Mouse (Mus musculus): ENCODE measurements around the gene Aebp2. TPM values are rescaled to one million over a fixed set of nuclear protein-coding genes. Genes with fewer than 3 reads are reported as not detected.
A peak's percentile ranks its signal among the peaks of the same experiment; 100 is the strongest.
"Not testable (repeated sequence)": the region's sequence is repeated elsewhere in the genome, so short reads cannot be mapped to it uniquely, and the experiment has no call there.

The Aebp2 gene
- polyA plus RNA-seq, 1 experiment from 2014 or later: 9.4 TPM

DNA sequence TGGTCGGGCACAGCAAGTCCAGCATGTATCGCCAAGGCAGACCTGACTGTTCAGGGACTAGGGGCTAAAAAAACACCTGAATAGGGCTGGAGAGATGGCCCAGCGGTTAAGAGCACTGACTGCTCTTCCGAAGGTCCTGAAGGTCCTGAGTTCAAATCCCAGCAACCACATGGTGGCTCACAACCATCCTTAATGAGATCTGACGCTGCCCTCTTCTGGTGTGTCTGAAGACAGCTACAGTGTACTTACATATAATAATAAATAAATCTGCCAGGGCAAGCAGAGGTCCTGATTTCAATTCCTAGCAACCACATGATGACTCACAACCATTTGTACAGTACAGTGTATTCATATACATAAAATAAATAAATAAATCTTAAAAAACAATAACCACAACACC, 17.3 kb upstream of the Aebp2 start:
- WGBS: 89% methylated on average over 5 of the region's 5 CpGs
- H3K4me1 ChIP-seq (ENCODE audit: insufficient read depth, low read length); H3K9ac ChIP-seq (replicated peaks; ENCODE audit: low read length); ATAC-seq (ENCODE audit: low FRiP score, low TSS enrichment); H3K27ac ChIP-seq (ENCODE audit: low read length); H3K36me3 ChIP-seq (ENCODE audit: insufficient read depth, low read length); H3K4me2 ChIP-seq (replicated peaks; ENCODE audit: low read depth, low read length); H3K9me3 ChIP-seq (ENCODE audit: low read length); H3K4me3 ChIP-seq (ENCODE audit: low read length); H3K27me3 ChIP-seq (ENCODE audit: insufficient read depth, low read length): not testable (repeated sequence)

DNA sequence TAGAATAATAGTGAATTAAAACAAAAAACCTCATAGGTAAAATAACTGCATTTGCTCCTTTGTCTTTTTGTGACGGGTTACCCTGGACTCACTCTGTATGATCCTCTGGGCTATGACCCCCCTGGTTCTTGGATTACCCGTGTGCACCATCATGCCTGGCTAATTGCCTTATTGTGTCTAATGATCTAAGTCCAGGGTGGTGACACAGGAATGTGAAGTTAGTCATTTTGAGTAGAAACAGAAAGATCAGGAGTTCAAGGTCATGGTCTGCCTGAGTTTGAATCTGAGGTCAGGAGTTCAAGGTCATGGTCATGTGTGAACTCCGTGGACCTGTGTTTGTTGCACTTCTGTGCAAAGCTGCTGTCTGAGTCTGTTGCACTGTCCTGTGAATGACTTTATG, 16.7 kb upstream of the Aebp2 start:
- Histone ChIP-seq H3K27ac (ENCODE audit: low read length) (no peak overlapping the region), H3K36me3 (ENCODE audit: insufficient read depth, low read length) (0 out of 2 replicates have a peak, but pooled peaks cover 6% of the 10 kb centered on the region), H3K9me3 (ENCODE audit: low read length) (no peaks in the 10 kb centered on the region), H3K9ac (replicated peaks; ENCODE audit: low read length) (no peak overlapping the region), H3K4me3 (ENCODE audit: low read length) (no peak overlapping the region), H3K27me3 (ENCODE audit: insufficient read depth, low read length) (no peaks in the 10 kb centered on the region), H3K4me2 (replicated peaks; ENCODE audit: low read depth, low read length) (no peak overlapping the region), H3K4me1 (ENCODE audit: insufficient read depth, low read length) (no peaks in the 10 kb centered on the region)
- 47% methylated on average over 3 of the region's 3 CpGs for WGBS
- no peak for ATAC-seq (ENCODE audit: low FRiP score, low TSS enrichment)

DNA sequence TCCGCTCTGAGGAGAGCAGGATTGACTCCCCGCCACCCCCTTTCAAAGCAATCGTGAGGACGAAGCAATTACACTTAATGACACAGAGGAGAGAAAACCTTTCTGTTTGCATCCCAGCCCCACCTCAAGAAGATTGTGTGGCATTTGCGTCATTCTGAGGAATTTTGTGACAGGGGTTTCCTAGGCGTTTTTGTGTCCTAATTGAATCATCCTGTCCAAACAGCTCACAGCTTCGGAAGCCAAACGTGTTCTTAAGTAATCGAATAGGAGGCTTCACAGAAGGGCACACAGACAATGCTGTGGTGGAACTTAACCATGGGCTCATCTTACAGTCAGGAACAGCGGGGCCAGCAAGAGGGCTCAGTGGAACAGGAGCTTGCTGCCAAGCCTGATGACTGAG, 15.9 kb upstream of the Aebp2 start:
- H3K27me3 ChIP-seq (ENCODE audit: insufficient read depth, low read length): no peaks in the 10 kb centered on the region
- H3K27ac ChIP-seq (ENCODE audit: low read length): no peak overlapping the region
- no peak for ATAC-seq (ENCODE audit: low FRiP score, low TSS enrichment)
- 0 out of 2 replicates have a peak, but pooled peaks cover 2% of the 10 kb centered on the region for H3K36me3 ChIP-seq (ENCODE audit: insufficient read depth, low read length)
- WGBS: 50% methylated on average over 10 of the region's 10 CpGs
- no peak overlapping the region for H3K9ac ChIP-seq (replicated peaks; ENCODE audit: low read length)
- peaks cover 2% of the 10 kb centered on the region; the same call in 1 of the 2 replicates for H3K4me1 ChIP-seq (ENCODE audit: insufficient read depth, low read length)
- no peaks in the 10 kb centered on the region for H3K9me3 ChIP-seq (ENCODE audit: low read length)
- no peak overlapping the region for H3K4me2 ChIP-seq (replicated peaks; ENCODE audit: low read depth, low read length)
- H3K4me3 ChIP-seq (ENCODE audit: low read length): no peak overlapping the region

DNA sequence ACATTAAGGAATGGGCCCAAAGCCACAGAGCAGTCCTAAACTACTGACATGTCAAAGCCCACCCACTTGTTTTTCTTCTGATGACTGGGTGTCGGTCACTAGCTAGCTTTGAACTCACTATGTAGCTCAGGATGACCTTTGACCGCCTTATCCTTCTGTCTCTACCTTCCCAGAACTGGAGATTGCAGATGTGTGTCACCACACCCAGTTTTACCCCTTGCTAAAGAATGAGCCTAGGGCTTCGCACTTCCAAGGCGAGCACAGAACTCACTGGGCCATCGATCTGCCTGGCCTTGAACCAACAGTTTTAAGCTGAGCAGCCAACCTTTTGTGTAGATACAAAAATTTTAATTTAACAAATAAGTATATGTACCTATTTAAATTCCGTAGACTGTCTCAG, 13.8 kb upstream of the Aebp2 start:
- Histone ChIP-seq H3K27ac (ENCODE audit: low read length) (no peak overlapping the region), H3K36me3 (ENCODE audit: insufficient read depth, low read length) (no peaks in the 10 kb centered on the region), H3K9ac (replicated peaks; ENCODE audit: low read length) (no peak overlapping the region), H3K4me3 (ENCODE audit: low read length) (no peak overlapping the region), H3K4me2 (replicated peaks; ENCODE audit: low read depth, low read length) (no peak overlapping the region), H3K4me1 (ENCODE audit: insufficient read depth, low read length) (peaks cover 3% of the 10 kb centered on the region; the same call in 1 of the 2 replicates), H3K27me3 (ENCODE audit: insufficient read depth, low read length) (no peaks in the 10 kb centered on the region), H3K9me3 (ENCODE audit: low read length) (no peaks in the 10 kb centered on the region)
- no peak for ATAC-seq (ENCODE audit: low FRiP score, low TSS enrichment)
- WGBS: 94% methylated on average over 6 of the region's 6 CpGs

DNA sequence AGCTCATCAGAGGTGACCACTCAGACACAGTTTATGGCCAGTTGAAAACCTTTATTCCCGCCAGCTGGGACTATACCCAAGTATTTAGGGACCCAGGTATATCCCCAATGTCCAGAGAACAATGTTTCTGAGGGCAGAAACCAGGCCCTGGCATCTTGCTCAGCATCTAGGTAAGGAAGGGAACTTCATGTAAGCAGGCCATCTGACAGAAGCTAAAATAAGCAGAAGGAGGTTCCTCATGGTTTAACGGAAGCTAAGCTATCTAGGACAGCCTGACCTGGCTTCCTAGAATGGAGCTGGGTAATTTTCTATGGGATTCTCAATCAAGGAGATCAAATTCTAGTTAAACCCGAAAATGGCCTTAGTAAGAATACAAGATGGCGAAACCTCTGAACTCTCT, 12.9 kb upstream of the Aebp2 start:
- 83% methylated on average over 4 of the region's 4 CpGs for WGBS
- ATAC-seq (ENCODE audit: low FRiP score, low TSS enrichment): no peak
- Histone ChIP-seq H3K27ac (ENCODE audit: low read length) (no peak overlapping the region), H3K36me3 (ENCODE audit: insufficient read depth, low read length) (no peaks in the 10 kb centered on the region), H3K4me1 (ENCODE audit: insufficient read depth, low read length) (peaks cover 3% of the 10 kb centered on the region; the same call in 1 of the 2 replicates), H3K9ac (replicated peaks; ENCODE audit: low read length) (no peak overlapping the region), H3K9me3 (ENCODE audit: low read length) (no peaks in the 10 kb centered on the region), H3K4me3 (ENCODE audit: low read length) (no peak overlapping the region), H3K4me2 (replicated peaks; ENCODE audit: low read depth, low read length) (no peak overlapping the region), H3K27me3 (ENCODE audit: insufficient read depth, low read length) (no peaks in the 10 kb centered on the region)

DNA sequence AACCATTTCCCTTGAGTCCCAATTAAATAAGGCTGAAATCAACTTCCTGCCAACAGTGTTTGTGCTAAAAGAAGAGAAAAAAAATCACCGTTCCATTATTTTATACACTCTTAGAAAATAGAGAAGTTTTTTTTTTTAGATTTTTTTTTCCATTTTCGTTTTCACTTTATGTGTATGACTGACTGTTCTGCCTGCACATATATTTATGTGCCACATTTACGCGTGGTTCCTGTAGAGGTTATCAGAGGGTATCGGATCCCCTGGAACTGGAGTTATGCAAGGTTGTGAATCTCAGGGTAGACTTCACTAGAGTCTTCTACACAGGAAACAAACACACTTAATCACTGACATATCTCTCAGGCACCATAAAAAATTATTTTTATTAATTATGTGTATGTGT, 12.3 kb upstream of the Aebp2 start:
- no peak for ATAC-seq (ENCODE audit: low FRiP score, low TSS enrichment)
- Histone ChIP-seq H3K36me3 (ENCODE audit: insufficient read depth, low read length) (no peaks in the 10 kb centered on the region), H3K27ac (ENCODE audit: low read length) (no peak overlapping the region), H3K9ac (replicated peaks; ENCODE audit: low read length) (no peak overlapping the region), H3K9me3 (ENCODE audit: low read length) (no peaks in the 10 kb centered on the region), H3K4me1 (ENCODE audit: insufficient read depth, low read length) (peaks cover 3% of the 10 kb centered on the region; the same call in 1 of the 2 replicates), H3K4me3 (ENCODE audit: low read length) (no peak overlapping the region), H3K27me3 (ENCODE audit: insufficient read depth, low read length) (no peaks in the 10 kb centered on the region), H3K4me2 (replicated peaks; ENCODE audit: low read depth, low read length) (no peak overlapping the region)
- 75% methylated on average over 5 of the region's 5 CpGs for WGBS

DNA sequence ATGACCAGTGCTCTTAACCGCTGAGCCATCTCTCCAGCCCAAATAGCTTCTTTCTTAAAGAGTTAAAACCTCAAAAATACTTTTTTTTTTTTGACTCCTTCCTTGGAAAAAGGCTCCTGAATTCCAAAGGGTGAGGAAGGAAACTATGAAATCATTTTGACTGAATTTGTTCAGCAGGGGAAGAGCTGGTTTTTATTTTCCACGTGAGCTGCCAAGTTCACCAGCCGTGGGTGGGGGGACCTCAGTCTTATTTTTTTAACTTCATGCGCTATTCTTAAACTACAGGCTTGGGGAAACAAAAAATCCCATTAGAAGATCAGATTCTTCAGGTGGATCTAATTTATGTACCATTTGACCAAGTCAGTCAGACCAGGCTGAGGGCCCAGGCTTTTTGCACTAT, 11.2 kb upstream of the Aebp2 start:
- H3K4me2 ChIP-seq (replicated peaks; ENCODE audit: low read depth, low read length): no peak overlapping the region
- H3K9ac ChIP-seq (replicated peaks; ENCODE audit: low read length): no peak overlapping the region
- no peaks in the 10 kb centered on the region for H3K36me3 ChIP-seq (ENCODE audit: insufficient read depth, low read length)
- ATAC-seq (ENCODE audit: low FRiP score, low TSS enrichment): no peak
- no peak overlapping the region for H3K4me3 ChIP-seq (ENCODE audit: low read length)
- no peaks in the 10 kb centered on the region for H3K27me3 ChIP-seq (ENCODE audit: insufficient read depth, low read length)
- H3K4me1 ChIP-seq (ENCODE audit: insufficient read depth, low read length): peaks cover 3% of the 10 kb centered on the region; the same call in 1 of the 2 replicates
- 64% methylated on average over 4 of the region's 4 CpGs for WGBS
- no peaks in the 10 kb centered on the region for H3K9me3 ChIP-seq (ENCODE audit: low read length)
- H3K27ac ChIP-seq (ENCODE audit: low read length): no peak overlapping the region

DNA sequence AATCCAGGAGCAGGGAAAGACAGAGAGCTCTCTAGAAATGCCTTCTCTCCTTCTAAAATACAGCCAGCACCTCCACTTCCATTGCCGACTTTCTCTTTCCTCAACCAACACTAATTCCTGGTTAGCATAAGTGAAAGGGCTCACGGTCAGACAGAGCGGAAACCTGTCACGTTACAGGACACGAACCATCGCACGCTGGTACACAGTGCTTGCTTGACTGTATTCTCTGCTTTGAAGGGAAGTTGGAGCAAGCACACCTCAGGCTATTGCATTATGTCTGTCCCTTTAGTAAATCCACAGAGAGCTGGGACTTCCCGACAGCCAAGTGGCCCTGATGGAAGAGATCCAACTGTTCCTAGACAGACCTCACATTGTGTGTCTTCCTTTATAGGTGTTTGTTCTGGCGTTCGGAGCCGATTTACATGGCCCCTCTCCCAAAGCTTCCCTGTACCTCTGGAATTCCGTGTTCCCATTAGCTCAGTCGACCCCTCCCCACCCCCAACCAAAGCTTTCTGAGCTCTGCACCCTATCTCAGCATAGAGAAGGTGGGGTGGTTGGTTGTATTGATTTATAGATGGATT, 10.5 kb upstream of the Aebp2 start:
- Histone ChIP-seq H3K27me3 (ENCODE audit: insufficient read depth, low read length) (no peaks in the 10 kb centered on the region), H3K4me3 (ENCODE audit: low read length) (no peak overlapping the region), H3K9me3 (ENCODE audit: low read length) (no peaks in the 10 kb centered on the region), H3K9ac (replicated peaks; ENCODE audit: low read length) (no peak overlapping the region), H3K4me2 (replicated peaks; ENCODE audit: low read depth, low read length) (no peak overlapping the region), H3K27ac (ENCODE audit: low read length) (no peak overlapping the region), H3K4me1 (ENCODE audit: insufficient read depth, low read length) (peaks cover 3% of the 10 kb centered on the region; the same call in 1 of the 2 replicates), H3K36me3 (ENCODE audit: insufficient read depth, low read length) (no peaks in the 10 kb centered on the region)
- 68% methylated on average over 13 of the region's 13 CpGs for WGBS
- no peak for ATAC-seq (ENCODE audit: low FRiP score, low TSS enrichment)

DNA sequence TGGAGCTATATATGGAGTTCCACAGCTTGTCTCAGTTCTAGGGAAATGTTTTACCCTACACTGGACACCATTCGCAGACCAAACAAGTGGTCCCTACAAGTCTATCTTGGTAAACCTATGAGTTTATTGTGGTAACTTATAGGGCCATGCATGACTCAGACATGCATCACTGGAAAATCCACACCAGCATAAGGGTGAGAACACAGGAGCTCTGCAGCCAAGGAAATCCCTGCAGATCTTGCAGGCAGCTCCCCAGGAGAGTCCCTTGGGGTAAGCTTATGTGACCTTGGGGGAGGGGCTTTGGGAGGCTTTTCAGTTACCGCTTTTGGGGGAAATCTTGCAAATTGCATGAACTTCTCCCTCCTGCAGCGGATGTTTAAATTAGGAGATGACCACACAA, 8.6 kb upstream of the Aebp2 start:
- H3K4me2 ChIP-seq (replicated peaks; ENCODE audit: low read depth, low read length): no peak overlapping the region
- 77% methylated on average over 3 of the region's 3 CpGs for WGBS
- no peak overlapping the region for H3K9ac ChIP-seq (replicated peaks; ENCODE audit: low read length)
- no peak overlapping the region for H3K4me3 ChIP-seq (ENCODE audit: low read length)
- H3K9me3 ChIP-seq (ENCODE audit: low read length): no peaks in the 10 kb centered on the region
- no peaks in the 10 kb centered on the region for H3K27me3 ChIP-seq (ENCODE audit: insufficient read depth, low read length)
- H3K36me3 ChIP-seq (ENCODE audit: insufficient read depth, low read length): no peaks in the 10 kb centered on the region
- peaks cover 3% of the 10 kb centered on the region; the same call in 1 of the 2 replicates for H3K4me1 ChIP-seq (ENCODE audit: insufficient read depth, low read length)
- ATAC-seq (ENCODE audit: low FRiP score, low TSS enrichment): no peak
- H3K27ac ChIP-seq (ENCODE audit: low read length): no peak overlapping the region

DNA sequence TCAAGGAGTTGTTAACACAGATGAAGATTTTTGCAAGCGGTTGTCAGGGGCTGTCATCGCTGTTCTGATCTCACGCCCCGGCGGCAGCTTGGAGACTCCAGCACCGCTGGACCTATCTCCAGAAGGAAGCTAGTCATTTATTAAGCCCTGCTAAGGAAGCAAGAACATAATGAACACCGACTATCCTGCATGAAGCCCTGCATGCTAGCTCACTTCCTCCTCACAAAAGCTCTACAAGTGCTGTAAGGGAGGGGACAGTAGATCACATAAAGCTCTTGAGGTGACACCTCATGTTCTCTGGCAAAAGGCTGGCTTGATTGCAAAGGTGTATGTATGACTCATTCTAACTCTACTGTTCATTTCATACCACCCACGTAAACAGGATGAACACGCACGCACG, 7.8 kb upstream of the Aebp2 start:
- whole genome bisulfite sequencing: 62% methylated on average over 11 of the region's 11 CpGs
- Histone ChIP-seq H3K27me3 (ENCODE audit: insufficient read depth, low read length) (no peaks in the 10 kb centered on the region), H3K4me1 (ENCODE audit: insufficient read depth, low read length) (peaks cover 3% of the 10 kb centered on the region; the same call in 1 of the 2 replicates), H3K27ac (ENCODE audit: low read length) (0 out of 2 replicates have a peak overlapping the region, but pooled peaks have one; percentile 29), H3K9ac (replicated peaks; ENCODE audit: low read length) (no peak overlapping the region), H3K9me3 (ENCODE audit: low read length) (no peaks in the 10 kb centered on the region), H3K36me3 (ENCODE audit: insufficient read depth, low read length) (no peaks in the 10 kb centered on the region), H3K4me3 (ENCODE audit: low read length) (no peak overlapping the region), H3K4me2 (replicated peaks; ENCODE audit: low read depth, low read length) (no peak overlapping the region)
- ATAC-seq (ENCODE audit: low FRiP score, low TSS enrichment): 0 out of 2 replicates have a peak, but pooled peaks have one; percentile 43
